Mouse (Mus musculus): ENCODE data around the gene Pde4b. TPM values are rescaled to one million over a fixed set of nuclear protein-coding genes. Genes with fewer than 3 reads are reported as not detected.

The Pde4b gene
- total and polyA plus RNA-seq, 3 experiments: 0.27 TPM; not detected in 2

- no peak for DNase-seq (ENCODE audit: low spot score)
- H3K4me3 ChIP-seq (ENCODE audit: low read depth, low read length): no peak overlapping the region
- TF ChIP-seq GATA2 (IDR thresholded peaks at IDR 0.05; ENCODE audit: borderline replicate concordance, low read depth, low read length): no peak
- no peak for TF ChIP-seq TAL1 (conservative IDR thresholded peaks at IDR 0.05; ENCODE audit: low read depth, low read length)
- no peak for TF ChIP-seq CTCF (IDR thresholded peaks at IDR 0.05; ENCODE audit: low read depth, low read length)
- TF ChIP-seq POLR2AphosphoS5 (IDR thresholded peaks at IDR 0.05; ENCODE audit: insufficient replicate concordance, low read depth, low read length): no peak
- TF ChIP-seq GATA1 (IDR thresholded peaks at IDR 0.05; ENCODE audit: borderline replicate concordance, low read length): no peak
These were observed 228.7 kb downstream of the Pde4b start for GRCm38 (mm10) chr4:102316011-102316410.

GRCm38 (mm10) chr4:102316699-102317285 is 229.4 kb downstream of the Pde4b start:
- peaks cover 8% of the 10 kb centered on the region for H3K9me3 ChIP-seq (replicated peaks)
- no peaks in the 10 kb centered on the region for H3K36me3 ChIP-seq (replicated peaks)
- no peak for ATAC-seq (ENCODE audit: extremely low read depth, insufficient number of reproducible peaks, low FRiP score, poor library complexity, severe bottlenecking)
- H3K27me3 ChIP-seq (ENCODE audit: insufficient read depth, low read length): no peaks in the 10 kb centered on the region
- H3K4me3 ChIP-seq (ENCODE audit: low read depth, low read length): no peak overlapping the region
- DNase-seq (ENCODE audit: low spot score): no peak
- H3K4me1 ChIP-seq (ENCODE audit: insufficient read depth, low read depth, low read length): no peaks in the 10 kb centered on the region
- no peak for TF ChIP-seq POLR2AphosphoS5 (IDR thresholded peaks at IDR 0.05; ENCODE audit: insufficient replicate concordance, low read depth, low read length)
- TF ChIP-seq CTCF (IDR thresholded peaks at IDR 0.05; ENCODE audit: low read depth, low read length): no peak
- no peak for TF ChIP-seq GATA1 (IDR thresholded peaks at IDR 0.05; ENCODE audit: borderline replicate concordance, low read length)
- TF ChIP-seq GATA2 (IDR thresholded peaks at IDR 0.05; ENCODE audit: borderline replicate concordance, low read depth, low read length): no peak
- no peak for TF ChIP-seq TAL1 (conservative IDR thresholded peaks at IDR 0.05; ENCODE audit: low read depth, low read length)

More at GRCm38 (mm10) chr4:102316011-102316410, 228.7 kb downstream of the Pde4b start:
- ATAC-seq (ENCODE audit: extremely low read depth, insufficient number of reproducible peaks, low FRiP score, poor library complexity, severe bottlenecking): no peak
- Histone ChIP-seq H3K9me3 (replicated peaks) (peaks cover 8% of the 10 kb centered on the region), H3K36me3 (replicated peaks) (no peaks in the 10 kb centered on the region), H3K27me3 (ENCODE audit: insufficient read depth, low read length) (no peaks in the 10 kb centered on the region), H3K4me1 (ENCODE audit: insufficient read depth, low read depth, low read length) (no peaks in the 10 kb centered on the region)

- Histone ChIP-seq H3K4me1 (ENCODE audit: insufficient read depth, low read depth, low read length) (no peaks in the 10 kb centered on the region), H3K4me3 (ENCODE audit: low read depth, low read length) (no peak overlapping the region), H3K9me3 (replicated peaks) (peaks cover 8% of the 10 kb centered on the region), H3K36me3 (replicated peaks) (no peaks in the 10 kb centered on the region), H3K27me3 (ENCODE audit: insufficient read depth, low read length) (no peaks in the 10 kb centered on the region)
- no peak for ATAC-seq (ENCODE audit: extremely low read depth, insufficient number of reproducible peaks, low FRiP score, poor library complexity, severe bottlenecking)
- DNase-seq (ENCODE audit: low spot score): no peak
- TF ChIP-seq GATA2 (IDR thresholded peaks at IDR 0.05; ENCODE audit: borderline replicate concordance, low read depth, low read length) (no peak), CTCF (IDR thresholded peaks at IDR 0.05; ENCODE audit: low read depth, low read length) (no peak), GATA1 (IDR thresholded peaks at IDR 0.05; ENCODE audit: borderline replicate concordance, low read length) (no peak), POLR2AphosphoS5 (IDR thresholded peaks at IDR 0.05; ENCODE audit: insufficient replicate concordance, low read depth, low read length) (no peak), TAL1 (conservative IDR thresholded peaks at IDR 0.05; ENCODE audit: low read depth, low read length) (no peak)
These were observed 231.3 kb downstream of the Pde4b start for GRCm38 (mm10) chr4:102318596-102318995.

- ATAC-seq (ENCODE audit: extremely low read depth, insufficient number of reproducible peaks, low FRiP score, poor library complexity, severe bottlenecking) (no peak), DNase-seq (ENCODE audit: low spot score) (no peak)
- no peak for TF ChIP-seq POLR2AphosphoS5 (IDR thresholded peaks at IDR 0.05; ENCODE audit: insufficient replicate concordance, low read depth, low read length)
- TF ChIP-seq TAL1 (conservative IDR thresholded peaks at IDR 0.05; ENCODE audit: low read depth, low read length): no peak
- TF ChIP-seq GATA2 (IDR thresholded peaks at IDR 0.05; ENCODE audit: borderline replicate concordance, low read depth, low read length): no peak
- Histone ChIP-seq H3K4me1 (ENCODE audit: insufficient read depth, low read depth, low read length) (no peaks in the 10 kb centered on the region), H3K4me3 (ENCODE audit: low read depth, low read length) (no peak overlapping the region), H3K9me3 (replicated peaks) (peaks cover 20% of the 10 kb centered on the region), H3K27me3 (ENCODE audit: insufficient read depth, low read length) (no peaks in the 10 kb centered on the region), H3K36me3 (replicated peaks) (no peaks in the 10 kb centered on the region)
These were observed 234.0 kb downstream of the Pde4b start for GRCm38 (mm10) chr4:102321340-102321739.

GRCm38 (mm10) chr4:102332386-102332785 is 245.0 kb downstream of the Pde4b start:
- TF ChIP-seq POLR2AphosphoS5 (IDR thresholded peaks at IDR 0.05; ENCODE audit: insufficient replicate concordance, low read depth, low read length) (no peak), TAL1 (conservative IDR thresholded peaks at IDR 0.05; ENCODE audit: low read depth, low read length) (no peak), GATA1 (IDR thresholded peaks at IDR 0.05; ENCODE audit: borderline replicate concordance, low read length) (no peak), CTCF (IDR thresholded peaks at IDR 0.05; ENCODE audit: low read depth, low read length) (no peak), GATA2 (IDR thresholded peaks at IDR 0.05; ENCODE audit: borderline replicate concordance, low read depth, low read length) (no peak)
- Histone ChIP-seq H3K4me1 (ENCODE audit: insufficient read depth, low read depth, low read length) (no peaks in the 10 kb centered on the region), H3K9me3 (replicated peaks) (peaks cover 7% of the 10 kb centered on the region; the same call in 1 of the 2 replicates), H3K27me3 (ENCODE audit: insufficient read depth, low read length) (no peaks in the 10 kb centered on the region), H3K4me3 (ENCODE audit: low read depth, low read length) (no peak overlapping the region), H3K36me3 (replicated peaks) (no peaks in the 10 kb centered on the region)
- ATAC-seq (ENCODE audit: extremely low read depth, insufficient number of reproducible peaks, low FRiP score, poor library complexity, severe bottlenecking) (no peak), DNase-seq (ENCODE audit: low spot score) (no peak)

- no peaks in the 10 kb centered on the region for H3K36me3 ChIP-seq (replicated peaks)
- no peak for ATAC-seq (ENCODE audit: extremely low read depth, insufficient number of reproducible peaks, low FRiP score, poor library complexity, severe bottlenecking)
- DNase-seq (ENCODE audit: low spot score): no peak
- TF ChIP-seq POLR2AphosphoS5 (IDR thresholded peaks at IDR 0.05; ENCODE audit: insufficient replicate concordance, low read depth, low read length) (no peak), TAL1 (conservative IDR thresholded peaks at IDR 0.05; ENCODE audit: low read depth, low read length) (no peak), GATA2 (IDR thresholded peaks at IDR 0.05; ENCODE audit: borderline replicate concordance, low read depth, low read length) (no peak), GATA1 (IDR thresholded peaks at IDR 0.05; ENCODE audit: borderline replicate concordance, low read length) (no peak), CTCF (IDR thresholded peaks at IDR 0.05; ENCODE audit: low read depth, low read length) (no peak)
- no peak overlapping the region for H3K4me3 ChIP-seq (ENCODE audit: low read depth, low read length)
- no peaks in the 10 kb centered on the region for H3K4me1 ChIP-seq (ENCODE audit: insufficient read depth, low read depth, low read length)
- H3K9me3 ChIP-seq (replicated peaks): peaks cover 7% of the 10 kb centered on the region; the same call in 1 of the 2 replicates
- H3K27me3 ChIP-seq (ENCODE audit: insufficient read depth, low read length): no peaks in the 10 kb centered on the region
These were observed 245.5 kb downstream of the Pde4b start for GRCm38 (mm10) chr4:102332885-102333284.
